Mouse (Mus musculus) bone marrow macrophage, adult 2 months (primary cell): ENCODE results near the gene Cttnbp2nl.

Source experiments
- CTCF ChIP-seq: IDR thresholded peaks from 2 replicates; pipeline ENCODE4 v1.5.1; 2012; ENCODE audit warnings: low read depth, mild to moderate bottlenecking, low read length, moderate library complexity
- POLR2A ChIP-seq: IDR thresholded peaks from 2 replicates; pipeline ENCODE4 v1.6.1; 2012; ENCODE audit warnings: mild to moderate bottlenecking, low read depth, low read length, borderline replicate concordance

- TF ChIP-seq CTCF: no peak
- no peak for TF ChIP-seq POLR2A
These were observed 47.3 kb downstream of the Cttnbp2nl start for GRCm38 (mm10) chr3:105005561-105006065.
